Mouse (Mus musculus) stomach, postnatal 0 days (tissue): Measurements from ENCODE around the gene Nipal4. TPM values are rescaled to one million over a fixed set of nuclear protein-coding genes. Genes with fewer than 3 reads are reported as not detected.

Experiments
- ATAC-seq: fragments of 200-750 bp; cut with Nextera tagmentation; 2 replicates; pipeline ENCODE4 v1.8.0; 2017; ENCODE audit not compliant: low FRiP score, low TSS enrichment
- DNase-seq: peaks from one replicate; pipeline ENCODE4 v3.0.0-alpha.2; 2016; ENCODE audit warnings: low spot score
- H3K27ac ChIP-seq: fragments of 300-500 bp; sonication (generic); replicated peaks from 2 replicates; pipeline ENCODE4 v1.5.1; 2014; ENCODE audit warnings: mild to moderate bottlenecking, control low read depth
- H3K27me3 ChIP-seq: fragments of 300-500 bp; sonication (generic); 2 replicates; pipeline ENCODE4 v1.6.1; 2014; ENCODE audit warnings: low read length; ENCODE audit not compliant: control insufficient read depth, insufficient read depth
- H3K36me3 ChIP-seq: fragments of 300-500 bp; sonication (generic); 2 replicates; pipeline ENCODE4 v1.6.1; 2014; ENCODE audit warnings: low read length, mixed read lengths; ENCODE audit not compliant: control insufficient read depth, insufficient read depth
- H3K4me1 ChIP-seq: fragments of 300-500 bp; sonication (generic); replicated peaks from 2 replicates; pipeline ENCODE4 v1.6.1; 2014; ENCODE audit warnings: antibody characterized with exemption; ENCODE audit not compliant: control insufficient read depth, insufficient read depth
- H3K4me2 ChIP-seq: fragments of 300-500 bp; sonication (generic); replicated peaks from 2 replicates; pipeline ENCODE4 v1.6.1; 2014; ENCODE audit warnings: low read depth, mild to moderate bottlenecking, control low read depth, moderate library complexity
- H3K4me3 ChIP-seq: fragments of 300-500 bp; sonication (generic); 2 replicates; pipeline ENCODE4 v1.5.1; 2014; ENCODE audit warnings: low read depth, low read length, control low read depth
- H3K9ac ChIP-seq: fragments of 300-500 bp; sonication (generic); 2 replicates; pipeline ENCODE4 v1.6.1; 2014; ENCODE audit warnings: mild to moderate bottlenecking, low read length, control low read depth, mixed read lengths
- H3K9me3 ChIP-seq: fragments of 300-500 bp; sonication (generic); 2 replicates; pipeline ENCODE4 v1.6.1; 2016; ENCODE audit warnings: low read length; ENCODE audit not compliant: control insufficient read depth
- CTCF ChIP-seq: IDR thresholded peaks from 2 replicates; pipeline ENCODE4 v1.5.1; 2016; ENCODE audit warnings: antibody characterized with exemption, low read depth, mild to moderate bottlenecking, moderate library complexity
- EP300 ChIP-seq: optimal IDR thresholded peaks from 2 replicates; pipeline ENCODE3; 2016; ENCODE audit warnings: antibody characterized with exemption
- WGBS: fragments of 180-500 bp; shearing (Covaris S2); extraction: QIAGEN DNeasy Blood & Tissue Kit; methylation state at CpG from one replicate; pipeline ENCODE4 v1.1.7; 2014; 5-methylcytosine and 5-hydroxymethylcytosine counted together
- polyA plus RNA-seq: library from polyadenylated mRNA; unstranded; fragments of >200 nt; fragmentation: Nextera tagmentation; extraction: Ambion mirVana; gene quantifications from 2 replicates; pipeline ENCODE4 v1.2.1, GENCODE M21; 2015

Gene Nipal4
- polyA plus RNA-seq, 1 experiment from 2014 or later, result 30.0 TPM

- no peaks in the 10 kb centered on the region for H3K27me3 ChIP-seq
- H3K4me3 ChIP-seq, result no peak overlapping the region
- H3K4me1 ChIP-seq, result no peaks in the 10 kb centered on the region
- no peaks in the 10 kb centered on the region for H3K36me3 ChIP-seq
- no peak for DNase-seq
- no peak overlapping the region for H3K4me2 ChIP-seq
- H3K27ac ChIP-seq, result no peak overlapping the region
- no peaks in the 10 kb centered on the region for H3K9me3 ChIP-seq
- TF ChIP-seq CTCF, result no peak
- no peak for TF ChIP-seq EP300
- WGBS, result 86% methylated on average over 8 of the region's 8 CpGs
- no peak overlapping the region for H3K9ac ChIP-seq
- no peak for ATAC-seq
Measured at GRCm38 (mm10) chr11:46156945-46157344, 9.4 kb downstream of the Nipal4 start.

- no peak for DNase-seq
- H3K9me3 ChIP-seq, result no peaks in the 10 kb centered on the region
- WGBS, result 86% methylated on average over 5 of the region's 5 CpGs
Measured at GRCm38 (mm10) chr11:46146619-46147018, 19.7 kb downstream of the Nipal4 start.

DNA sequence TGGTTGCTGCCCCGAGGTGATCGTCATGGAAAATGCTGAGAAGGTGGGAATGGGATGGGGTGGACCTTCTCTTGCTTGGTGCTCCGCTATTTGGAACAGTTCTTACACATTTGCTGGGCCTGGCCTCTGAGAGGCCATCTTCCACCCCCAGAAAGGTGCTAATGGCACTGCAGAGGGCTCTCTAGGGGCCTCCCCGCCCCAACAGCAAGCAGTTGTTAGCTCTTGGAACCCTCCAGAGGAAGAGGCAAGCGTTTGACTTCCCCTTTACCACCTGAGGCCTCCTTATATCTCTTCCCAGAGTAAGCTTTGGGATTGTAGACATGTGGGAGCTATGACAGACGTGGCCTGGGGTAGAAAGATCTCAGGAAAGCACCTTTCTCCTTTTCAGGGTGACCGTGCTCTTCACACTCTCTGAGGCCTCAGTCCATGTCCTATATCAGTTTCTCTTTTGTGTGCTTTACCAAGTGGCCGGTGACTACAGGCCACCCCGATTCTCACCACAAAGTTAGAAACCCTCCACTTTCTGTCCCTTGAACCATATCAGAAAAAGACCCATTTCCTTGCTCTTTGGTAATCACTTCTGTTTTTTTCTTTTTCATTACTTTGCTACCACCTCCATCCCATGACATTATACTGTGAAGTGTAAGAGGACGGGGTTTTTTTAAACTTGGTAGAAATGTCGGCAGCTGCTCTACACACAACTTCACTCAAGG lies 21.0 kb downstream of the Nipal4 start:
- H3K9me3 ChIP-seq, result no peaks in the 10 kb centered on the region
- H3K9ac ChIP-seq, result no peak overlapping the region
- H3K27me3 ChIP-seq, result no peaks in the 10 kb centered on the region
- H3K36me3 ChIP-seq, result peaks cover 5% of the 10 kb centered on the region; the same call in 1 of the 2 replicates
- no peak overlapping the region for H3K4me3 ChIP-seq
- H3K4me1 ChIP-seq, result no peaks in the 10 kb centered on the region
- ATAC-seq (no peak), DNase-seq (no peak)
- H3K4me2 ChIP-seq, result no peak overlapping the region
- TF ChIP-seq CTCF, result no peak
- 88% methylated on average over 11 of the region's 11 CpGs for WGBS
- no peak overlapping the region for H3K27ac ChIP-seq

More at GRCm38 (mm10) chr11:46146619-46147018, 19.7 kb downstream of the Nipal4 start:
- Histone ChIP-seq H3K36me3 (peaks cover 5% of the 10 kb centered on the region; the same call in 1 of the 2 replicates), H3K4me2 (no peak overlapping the region), H3K4me1 (no peaks in the 10 kb centered on the region), H3K4me3 (no peak overlapping the region), H3K9ac (no peak overlapping the region), H3K27me3 (no peaks in the 10 kb centered on the region), H3K27ac (no peak overlapping the region)
- no peak for ATAC-seq
- TF ChIP-seq EP300 (no peak), CTCF (no peak)

DNA sequence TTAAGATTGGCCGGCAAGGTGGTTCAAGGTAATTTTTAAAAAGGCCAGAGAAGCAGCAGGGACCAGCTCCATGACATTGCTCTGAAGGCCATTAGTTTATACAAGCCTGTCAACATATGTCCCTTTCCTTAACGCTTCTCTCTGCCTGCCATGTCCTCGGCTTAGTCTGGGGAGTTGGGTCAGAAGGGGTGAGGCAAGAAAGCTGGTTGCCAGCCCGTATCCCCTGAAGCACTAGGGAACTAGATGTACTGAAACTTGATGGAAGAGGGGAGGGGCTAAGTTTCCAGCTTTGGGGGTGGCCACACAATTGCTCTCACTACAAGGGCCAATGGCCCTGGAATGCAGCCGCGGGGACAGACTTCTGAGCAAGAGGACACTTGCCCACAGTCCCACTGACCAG lies 23.0 kb downstream of the Nipal4 start:
- H3K4me3 ChIP-seq, result no peak overlapping the region
- no peaks in the 10 kb centered on the region for H3K9me3 ChIP-seq
- no peaks in the 10 kb centered on the region for H3K27me3 ChIP-seq
- H3K4me2 ChIP-seq, result no peak overlapping the region
- TF ChIP-seq CTCF, result no peak
- TF ChIP-seq EP300, result no peak
- WGBS, result 76% methylated on average over 6 of the region's 6 CpGs
- H3K4me1 ChIP-seq, result no peaks in the 10 kb centered on the region
- H3K9ac ChIP-seq, result no peak overlapping the region
- DNase-seq (no peak), ATAC-seq (no peak)
- H3K27ac ChIP-seq, result no peak overlapping the region
- H3K36me3 ChIP-seq, result peaks cover 5% of the 10 kb centered on the region; the same call in 1 of the 2 replicates

- H3K4me2 ChIP-seq, result no peak overlapping the region
- TF ChIP-seq CTCF (no peak), EP300 (no peak)
- H3K9ac ChIP-seq, result no peak overlapping the region
- peaks cover 8% of the 10 kb centered on the region; the same call in 1 of the 2 replicates for H3K36me3 ChIP-seq
- no peak for DNase-seq
- 88% methylated on average over 2 of the region's 2 CpGs for WGBS
- H3K9me3 ChIP-seq, result no peaks in the 10 kb centered on the region
- H3K27me3 ChIP-seq, result no peaks in the 10 kb centered on the region
- no peak overlapping the region for H3K4me3 ChIP-seq
- ATAC-seq, result no peak
- no peak overlapping the region for H3K27ac ChIP-seq
- no peaks in the 10 kb centered on the region for H3K4me1 ChIP-seq
Measured at GRCm38 (mm10) chr11:46134899-46135298, 31.4 kb downstream of the Nipal4 start.
